Mouse (Mus musculus) gastrocnemius, adult 2 months (tissue): ENCODE measurements at regions not wholly inside any gene's neighbourhood (a gene's known extent, or its start where the extent isn't known, plus 50 kb on each side); places are given as distances from the start of the nearest gene placed in this dataset.

Experiments used
- DNase-seq: peaks from one replicate; pipeline ENCODE4 v3.0.0; 2022
- H3K27ac ChIP-seq: fragments of 200-600 bp; 2 replicates; pipeline ENCODE4 v1.8.1; 2022; ENCODE audit warnings: mild to moderate bottlenecking
- H3K4me3 ChIP-seq: fragments of 200-600 bp; 2 replicates; pipeline ENCODE4 v1.8.1; 2022; ENCODE audit warnings: mild to moderate bottlenecking, moderate library complexity
- CTCF ChIP-seq: fragments of 200-600 bp; IDR thresholded peaks from 2 replicates; pipeline ENCODE4 v1.8.1; 2022; ENCODE audit warnings: antibody characterized with exemption, mild to moderate bottlenecking, moderate library complexity
- intact Hi-C: fragments of 180-260 bp; cut with DNase I; formaldehyde crosslinking; loops from one replicate; pipeline ENCODE4 v1.15.1; 2025

GRCm38 (mm10) chr3:131857442-131857841 is 227.7 kb upstream of the Dkk2 start:
- Histone ChIP-seq H3K4me3 (no peak overlapping the region), H3K27ac (no peak overlapping the region)
- no peak for TF ChIP-seq CTCF
- no peak for DNase-seq
- intact Hi-C loops = no loop called here

GRCm38 (mm10) chr3:131859083-131859482 is 226.0 kb upstream of the Dkk2 start:
- TF ChIP-seq CTCF = no peak
- no peak overlapping the region for H3K4me3 ChIP-seq
- no peak for DNase-seq
- intact Hi-C loops = no loop called here
- H3K27ac ChIP-seq = no peak overlapping the region

GRCm38 (mm10) chr3:131865106-131865505 is 220.0 kb upstream of the Dkk2 start:
- no peak overlapping the region for H3K27ac ChIP-seq
- intact Hi-C loops = no loop called here
- no peak overlapping the region for H3K4me3 ChIP-seq
- DNase-seq = no peak
- TF ChIP-seq CTCF = no peak

- intact Hi-C loops = no loop called here
- H3K4me3 ChIP-seq = no peak overlapping the region
- no peak overlapping the region for H3K27ac ChIP-seq
- DNase-seq = no peak
- no peak for TF ChIP-seq CTCF
These were observed 217.8 kb upstream of the Dkk2 start for GRCm38 (mm10) chr3:131867266-131867665.

GRCm38 (mm10) chr3:131868219-131868964 is 216.7 kb upstream of the Dkk2 start:
- no peak for TF ChIP-seq CTCF
- no peak for DNase-seq
- H3K27ac ChIP-seq = peak overlapping the region; percentile 31
- intact Hi-C loops = no loop called here
- no peak overlapping the region for H3K4me3 ChIP-seq

GRCm38 (mm10) chr3:131869306-131869705 is 215.8 kb upstream of the Dkk2 start:
- intact Hi-C loops = no loop called here
- Histone ChIP-seq H3K4me3 (no peak overlapping the region), H3K27ac (no peak overlapping the region)
- no peak for DNase-seq
- TF ChIP-seq CTCF = no peak

- Histone ChIP-seq H3K27ac (no peak overlapping the region), H3K4me3 (no peak overlapping the region)
- DNase-seq = no peak
- no peak for TF ChIP-seq CTCF
- intact Hi-C loops = loop anchor here (10.0 kb wide), 1 partner anchor 288 kb away; no protein-coding TSS in a partner anchor
These were observed 202.4 kb upstream of the Dkk2 start for GRCm38 (mm10) chr3:131882667-131883066.

- H3K27ac ChIP-seq = no peak overlapping the region
- no peak overlapping the region for H3K4me3 ChIP-seq
- intact Hi-C loops = loop anchor here (10.0 kb wide), 1 partner anchor 292 kb away; no protein-coding TSS in a partner anchor
- DNase-seq = peak; percentile 27
- peak; percentile 66 for TF ChIP-seq CTCF
These were observed 198.6 kb upstream of the Dkk2 start for GRCm38 (mm10) chr3:131886470-131886869.

- no peak overlapping the region for H3K27ac ChIP-seq
- TF ChIP-seq CTCF = no peak
- no peak overlapping the region for H3K4me3 ChIP-seq
- intact Hi-C loops = loop anchor here (10.0 kb wide), 1 partner anchor 292 kb away; no protein-coding TSS in a partner anchor
- no peak for DNase-seq
These were observed 198.1 kb upstream of the Dkk2 start for GRCm38 (mm10) chr3:131886984-131887383.

GRCm38 (mm10) chr3:131887670-131888069 is 197.4 kb upstream of the Dkk2 start:
- intact Hi-C loops = loop anchor here (10.0 kb wide), 1 partner anchor 293 kb away; no protein-coding TSS in a partner anchor
- no peak for TF ChIP-seq CTCF

GRCm38 (mm10) chr3:131891941-131892340 is 193.2 kb upstream of the Dkk2 start:
- no peak for TF ChIP-seq CTCF
- Histone ChIP-seq H3K4me3 (no peak overlapping the region), H3K27ac (no peak overlapping the region)
- intact Hi-C loops = no loop called here
- no peak for DNase-seq

More at GRCm38 (mm10) chr3:131887670-131888069, 197.4 kb upstream of the Dkk2 start:
- no peak overlapping the region for H3K4me3 ChIP-seq
- no peak for DNase-seq
- no peak overlapping the region for H3K27ac ChIP-seq

GRCm38 (mm10) chr3:131893061-131893804 is 191.9 kb upstream of the Dkk2 start:
- Histone ChIP-seq H3K4me3 (no peak overlapping the region), H3K27ac (no peak overlapping the region)
- intact Hi-C loops = no loop called here
- no peak for DNase-seq
- no peak for TF ChIP-seq CTCF

GRCm38 (mm10) chr3:131895057-131895456 is 190.0 kb upstream of the Dkk2 start:
- Histone ChIP-seq H3K27ac (no peak overlapping the region), H3K4me3 (no peak overlapping the region)
- TF ChIP-seq CTCF = no peak
- intact Hi-C loops = no loop called here
- no peak for DNase-seq

GRCm38 (mm10) chr3:131913534-131913933 is 171.6 kb upstream of the Dkk2 start:
- Histone ChIP-seq H3K27ac (no peak overlapping the region), H3K4me3 (no peak overlapping the region)
- intact Hi-C loops = no loop called here
- DNase-seq = no peak
- TF ChIP-seq CTCF = no peak
